ENCODE assay signal across 14 mouse cellular contexts in genomic region chr4:40727247-40727646, GRCm38 (mm10). TPM values are rescaled to one million over a fixed set of nuclear protein-coding genes. Genes with fewer than 3 reads are reported as not detected.
DNase-seq lines count a peak whose midpoint lies in the region; ATAC-seq and TF ChIP-seq lines count a peak whose summit lies in the region.
"Had no signal": no experiment of that assay in that cellular context is flagged by ENCODE, and none has a peak within 500 bp of the region (broad histone marks: within the 10 kb centered on the region; RNA-seq: fewer than 3 reads in every experiment).

No protein-coding gene starts in this region.

- H3K4me3 ChIP-seq in kidney, postnatal 0 days (replicated peaks; ENCODE audit: low read depth, low read length), result no peak overlapping the region
- H3K4me3 ChIP-seq in thymus, adult 2 months (ENCODE audit: control insufficient read depth, insufficient read depth, low read length), result no peak overlapping the region
- no peak overlapping the region for H3K4me3 ChIP-seq in stomach, postnatal 0 days (ENCODE audit: low read depth, low read length)
- H3K4me3 ChIP-seq in embryonic facial prominence, embryonic 10.5 days, result no peak overlapping the region
- H3K4me3 ChIP-seq: hindbrain, embryonic 12.5 days; midbrain, embryonic 15.5 days; neural tube, embryonic 13.5 days had no signal

- 95% methylated on average over 1 of the region's 1 CpGs for WGBS in kidney, postnatal 0 days
- WGBS in thymus, adult 2 months, result 94% methylated on average over 1 of the region's 1 CpGs
- WGBS in stomach, postnatal 0 days, result 79% methylated on average over 1 of the region's 1 CpGs
- WGBS in embryonic facial prominence, embryonic 10.5 days, result 95% methylated on average over 1 of the region's 1 CpGs

- no peak for ATAC-seq in kidney, postnatal 0 days (replicated peaks; ENCODE audit: low FRiP score, low read depth)
- ATAC-seq in stomach, postnatal 0 days (ENCODE audit: low FRiP score, low TSS enrichment), result no peak
- ATAC-seq: midbrain, embryonic 15.5 days had no signal

- no peaks in the 10 kb centered on the region for H3K27me3 ChIP-seq in kidney, postnatal 0 days (ENCODE audit: insufficient read depth, low read length)
- H3K27me3 ChIP-seq in thymus, adult 2 months (ENCODE audit: control insufficient read depth, insufficient read depth, low read length), result no peaks in the 10 kb centered on the region
- no peaks in the 10 kb centered on the region for H3K27me3 ChIP-seq in stomach, postnatal 0 days (ENCODE audit: control insufficient read depth, insufficient read depth, low read length)
- H3K27me3 ChIP-seq in embryonic facial prominence, embryonic 10.5 days (replicated peaks; ENCODE audit: low read depth, poor library complexity, severe bottlenecking), result no peaks in the 10 kb centered on the region
- H3K27me3 ChIP-seq: hindbrain, embryonic 12.5 days; midbrain, embryonic 15.5 days; neural tube, embryonic 13.5 days had no signal

- no peaks in the 10 kb centered on the region for H3K9me3 ChIP-seq in kidney, postnatal 0 days (replicated peaks; ENCODE audit: low read length)
- no peaks in the 10 kb centered on the region for H3K9me3 ChIP-seq in stomach, postnatal 0 days (ENCODE audit: control insufficient read depth, low read length)
- H3K9me3 ChIP-seq in embryonic facial prominence, embryonic 10.5 days, result no peaks in the 10 kb centered on the region
- H3K9me3 ChIP-seq: hindbrain, embryonic 12.5 days; midbrain, embryonic 15.5 days; neural tube, embryonic 13.5 days had no signal

- H3K4me2 ChIP-seq in kidney, postnatal 0 days (ENCODE audit: low read length), result no peak overlapping the region
- H3K4me2 ChIP-seq in stomach, postnatal 0 days (replicated peaks; ENCODE audit: low read depth), result no peak overlapping the region
- H3K4me2 ChIP-seq: midbrain, embryonic 15.5 days had no signal

- no peak for TF ChIP-seq EP300 in stomach, postnatal 0 days (optimal IDR thresholded peaks at IDR 0.05)

- H3K4me1 ChIP-seq in kidney, postnatal 0 days (replicated peaks; ENCODE audit: insufficient read depth, low read length), result no peaks in the 10 kb centered on the region
- 0 out of 2 replicates have a peak, but pooled peaks cover 2% of the 10 kb centered on the region for H3K4me1 ChIP-seq in thymus, adult 2 months (replicated peaks; ENCODE audit: control insufficient read depth, insufficient read depth, low read length)
- H3K4me1 ChIP-seq in stomach, postnatal 0 days (replicated peaks; ENCODE audit: control insufficient read depth, insufficient read depth), result no peaks in the 10 kb centered on the region; the same call in 1 of the 2 replicates
- peaks cover 31% of the 10 kb centered on the region for H3K4me1 ChIP-seq in embryonic facial prominence, embryonic 10.5 days

- peak; percentile 44 for TF ChIP-seq CTCF in kidney, postnatal 0 days (IDR thresholded peaks at IDR 0.05; ENCODE audit: low read depth)
- TF ChIP-seq CTCF in thymus, adult 2 months (IDR thresholded peaks at IDR 0.05; ENCODE audit: borderline replicate concordance, control insufficient read depth, extremely low read depth, insufficient read depth, low read length, poor library complexity), result no peak
- peak; percentile 53 for TF ChIP-seq CTCF in stomach, postnatal 0 days (IDR thresholded peaks at IDR 0.05; ENCODE audit: low read depth)

- H3K9ac ChIP-seq in kidney, postnatal 0 days (ENCODE audit: low read depth, low read length), result no peak overlapping the region
- H3K9ac ChIP-seq in stomach, postnatal 0 days (ENCODE audit: low read length), result no peak overlapping the region
- H3K9ac ChIP-seq: hindbrain, embryonic 12.5 days; midbrain, embryonic 15.5 days; neural tube, embryonic 13.5 days had no signal

- H3K36me3 ChIP-seq in kidney, postnatal 0 days (ENCODE audit: insufficient read depth, low read length), result peaks cover 39% of the 10 kb centered on the region; the same call in 1 of the 2 replicates
- H3K36me3 ChIP-seq in thymus, adult 2 months (ENCODE audit: control insufficient read depth, insufficient read depth, low read length), result peaks cover 73% of the 10 kb centered on the region
- peaks cover 19% of the 10 kb centered on the region for H3K36me3 ChIP-seq in stomach, postnatal 0 days (ENCODE audit: control insufficient read depth, insufficient read depth, low read length)
- peaks cover 83% of the 10 kb centered on the region for H3K36me3 ChIP-seq in embryonic facial prominence, embryonic 10.5 days (replicated peaks)

- no peak for DNase-seq in kidney, postnatal 0 days (ENCODE audit: low spot score)
- DNase-seq in kidney, adult 8-10 months, result no peak
- DNase-seq in thymus, postnatal 14 days, result peak; percentile 13
- no peak for DNase-seq in thymus, adult 2 months
- DNase-seq in ZHBTc4 (ENCODE audit: low read depth, low spot score), result peak; percentile 79
- no peak for DNase-seq in stomach, postnatal 0 days (ENCODE audit: low spot score)
- no peak for DNase-seq in embryonic facial prominence, embryonic 10.5 days (ENCODE audit: low spot score)
- DNase-seq in adrenal gland, adult 2 months, result no peak
- DNase-seq: cerebellum, postnatal 10 days; kidney, adult 9 months; lung, postnatal 10 days had no signal

- TF ChIP-seq POLR2A in thymus, adult 2 months (IDR thresholded peaks at IDR 0.05; ENCODE audit: control insufficient read depth, extremely low read depth, insufficient read depth, low read length, poor library complexity), result no peak

- H3K27ac ChIP-seq in kidney, postnatal 0 days, result no peak overlapping the region
- no peak overlapping the region for H3K27ac ChIP-seq in thymus, adult 2 months (ENCODE audit: control insufficient read depth, insufficient read depth, low read length)
- H3K27ac ChIP-seq in stomach, postnatal 0 days (replicated peaks), result no peak overlapping the region
- no peak overlapping the region for H3K27ac ChIP-seq in embryonic facial prominence, embryonic 10.5 days (replicated peaks)
- H3K27ac ChIP-seq: hindbrain, embryonic 12.5 days; midbrain, embryonic 15.5 days; neural tube, embryonic 13.5 days had no signal

RNA-seq across cellular contexts. Expression of gene Dnaja1, which starts 5.3 kb away (rescaled TPM):
- polyA plus RNA-seq in kidney, postnatal 0 days (2015; fragmentation: Nextera tagmentation; extraction: Ambion mirVana), result 417 and 435 TPM in 2 replicates
- 11.5 and 13.4 TPM in 2 replicates for polyA plus RNA-seq in thymus, adult 2 months (2012; rRNA removed)
- polyA plus RNA-seq in stomach, postnatal 0 days (2015; fragmentation: Nextera tagmentation; extraction: Ambion mirVana), result 185 and 203 TPM in 2 replicates
- polyA plus RNA-seq in embryonic facial prominence, embryonic 10.5 days (2016; fragmentation: Nextera tagmentation; extraction: Ambion mirVana), result 608 and 633 TPM in 2 replicates
- total RNA-seq in adrenal gland, adult 2 months (2021), result 100 to 1,000 TPM; 204 to 715 TPM
- 0.98 and 1.4 TPM in 2 replicates for polyA plus RNA-seq in adrenal gland, adult 2 months (2012; rRNA removed)

RNA-seq across cellular contexts. Expression of gene Aptx, which starts 24.3 kb away (rescaled TPM):
- polyA plus RNA-seq in kidney, postnatal 0 days (2015; fragmentation: Nextera tagmentation; extraction: Ambion mirVana), result 25.7 and 26.2 TPM in 2 replicates
- polyA plus RNA-seq in thymus, adult 2 months (2012; rRNA removed), result 8.2 and 9.1 TPM in 2 replicates
- polyA plus RNA-seq in stomach, postnatal 0 days (2015; fragmentation: Nextera tagmentation; extraction: Ambion mirVana), result 21.2 and 24.0 TPM in 2 replicates
- 35.0 and 35.1 TPM in 2 replicates for polyA plus RNA-seq in embryonic facial prominence, embryonic 10.5 days (2016; fragmentation: Nextera tagmentation; extraction: Ambion mirVana)
- 10 to 100 TPM; 16.1 to 18.5 TPM for total RNA-seq in adrenal gland, adult 2 months (2021)
- 2.4 and 2.6 TPM in 2 replicates for polyA plus RNA-seq in adrenal gland, adult 2 months (2012; rRNA removed)

RNA-seq across cellular contexts. Expression of gene Smu1, which starts 30.5 kb away (rescaled TPM):
- polyA plus RNA-seq in kidney, postnatal 0 days (2015; fragmentation: Nextera tagmentation; extraction: Ambion mirVana), result 122 and 126 TPM in 2 replicates
- polyA plus RNA-seq in thymus, adult 2 months (2012; rRNA removed), result 34.9 and 36.7 TPM in 2 replicates
- polyA plus RNA-seq in stomach, postnatal 0 days (2015; fragmentation: Nextera tagmentation; extraction: Ambion mirVana), result 79.9 and 80.9 TPM in 2 replicates
- 190 and 192 TPM in 2 replicates for polyA plus RNA-seq in embryonic facial prominence, embryonic 10.5 days (2016; fragmentation: Nextera tagmentation; extraction: Ambion mirVana)
- 10 to 100 TPM; 54.4 to 57.9 TPM for total RNA-seq in adrenal gland, adult 2 months (2021)
- 5.5 and 5.6 TPM in 2 replicates for polyA plus RNA-seq in adrenal gland, adult 2 months (2012; rRNA removed)

Comparison
In these comparisons a context has a peak if more than half of its experiments do, and no peak if none do; other contexts are left out.
1. DNase-seq: peak in thymus, postnatal 14 days (single experiment) and ZHBTc4 (single experiment); none in kidney, postnatal 0 days (single experiment), kidney, adult 8-10 months (0 of 2), thymus, adult 2 months (single experiment), stomach, postnatal 0 days (single experiment), embryonic facial prominence, embryonic 10.5 days (single experiment) and adrenal gland, adult 2 months (single experiment).
2. RNA of gene Dnaja1, which starts 5.3 kb away (polyA plus RNA-seq): 608 to 633 TPM in embryonic facial prominence, embryonic 10.5 days, 417 to 435 TPM in kidney, postnatal 0 days and 185 to 203 TPM in stomach, postnatal 0 days; 11.5 to 13.4 TPM in thymus, adult 2 months and 0.98 to 1.4 TPM in adrenal gland, adult 2 months; every median in the first group is over 10 times any median in the second.